Mouse (Mus musculus) small intestine, adult 2 months (tissue): ENCODE measurements around the gene Luzp4. TPM values are rescaled to one million over a fixed set of nuclear protein-coding genes. Genes with fewer than 3 reads are reported as not detected.
"Not testable (repeated sequence)": the region's sequence is repeated elsewhere in the genome, so short reads cannot be mapped to it uniquely, and the experiment has no call there.

Experiments
- H3K27ac ChIP-seq: fragments of 200-500 bp; 2 replicates; pipeline ENCODE4 v1.5.1; 2012; ENCODE audit warnings: low read depth, low read length, control low read depth, inconsistent platforms; ENCODE audit not compliant: insufficient read depth
- H3K27me3 ChIP-seq: fragments of 200-500 bp; 2 replicates; pipeline ENCODE4 v1.6.1; 2012; ENCODE audit warnings: mild to moderate bottlenecking, moderate library complexity, low read length, inconsistent platforms; ENCODE audit not compliant: control insufficient read depth, insufficient read depth
- H3K36me3 ChIP-seq: fragments of 200-500 bp; 2 replicates; pipeline ENCODE4 v1.6.1; 2012; ENCODE audit warnings: mild to moderate bottlenecking, low read length, control low read depth, inconsistent platforms; ENCODE audit not compliant: control insufficient read depth, insufficient read depth
- H3K4me1 ChIP-seq: fragments of 200-500 bp; 2 replicates; pipeline ENCODE4 v1.6.1; 2012; ENCODE audit warnings: low read length, inconsistent platforms, mixed read lengths; ENCODE audit not compliant: control insufficient read depth, insufficient read depth, insufficient read length
- H3K4me3 ChIP-seq: fragments of 200-500 bp; 2 replicates; pipeline ENCODE4 v1.5.1; 2012; ENCODE audit warnings: low read depth, mild to moderate bottlenecking, control low read depth, inconsistent platforms, low read length, moderate library complexity
- WGBS: fragments of 180-500 bp; shearing (Covaris S2); methylation state at CpG from one replicate; pipeline ENCODE4 v1.1.7; 2018; 5-methylcytosine and 5-hydroxymethylcytosine counted together
- polyA plus RNA-seq: library from polyadenylated mRNA; depleted of rRNA; stranded (reverse); fragments of >200 nt; gene quantifications from 2 replicates; pipeline ENCODE4 v1.2.3, GENCODE M21; 2012; rRNA removed

Luzp4 gene
- not detected in 2 replicates for polyA plus RNA-seq

GRCm38 (mm10) chrX:148857340-148857739 is at the start of gene Luzp4:
Gene Luzp4, plus strand, starts transcription at chrX:148857640.
- not testable (repeated sequence) for H3K4me3 ChIP-seq, H3K27me3 ChIP-seq, H3K4me1 ChIP-seq, H3K27ac ChIP-seq, H3K36me3 ChIP-seq
- 84% methylated on average over 5 of the region's 6 CpGs for WGBS

- not testable (repeated sequence) for H3K36me3 ChIP-seq, H3K27me3 ChIP-seq, H3K4me3 ChIP-seq, H3K4me1 ChIP-seq, H3K27ac ChIP-seq
- 91% methylated on average over 4 of the region's 4 CpGs for WGBS
Measured at GRCm38 (mm10) chrX:148841801-148842200, 15.6 kb upstream of the Luzp4 start.

Other genes with a start within 250 kb of the Luzp4 start
- gene Gm8334, start 242.5 kb upstream of the Luzp4 start, polyA plus RNA-seq = not detected in 2 replicates
- gene Gm15127, start 194.0 kb upstream of the Luzp4 start, polyA plus RNA-seq = not detected in 2 replicates
- gene Ott, start 216.6 kb downstream of the Luzp4 start, polyA plus RNA-seq = not detected in 2 replicates